In the genomic region with DNA sequence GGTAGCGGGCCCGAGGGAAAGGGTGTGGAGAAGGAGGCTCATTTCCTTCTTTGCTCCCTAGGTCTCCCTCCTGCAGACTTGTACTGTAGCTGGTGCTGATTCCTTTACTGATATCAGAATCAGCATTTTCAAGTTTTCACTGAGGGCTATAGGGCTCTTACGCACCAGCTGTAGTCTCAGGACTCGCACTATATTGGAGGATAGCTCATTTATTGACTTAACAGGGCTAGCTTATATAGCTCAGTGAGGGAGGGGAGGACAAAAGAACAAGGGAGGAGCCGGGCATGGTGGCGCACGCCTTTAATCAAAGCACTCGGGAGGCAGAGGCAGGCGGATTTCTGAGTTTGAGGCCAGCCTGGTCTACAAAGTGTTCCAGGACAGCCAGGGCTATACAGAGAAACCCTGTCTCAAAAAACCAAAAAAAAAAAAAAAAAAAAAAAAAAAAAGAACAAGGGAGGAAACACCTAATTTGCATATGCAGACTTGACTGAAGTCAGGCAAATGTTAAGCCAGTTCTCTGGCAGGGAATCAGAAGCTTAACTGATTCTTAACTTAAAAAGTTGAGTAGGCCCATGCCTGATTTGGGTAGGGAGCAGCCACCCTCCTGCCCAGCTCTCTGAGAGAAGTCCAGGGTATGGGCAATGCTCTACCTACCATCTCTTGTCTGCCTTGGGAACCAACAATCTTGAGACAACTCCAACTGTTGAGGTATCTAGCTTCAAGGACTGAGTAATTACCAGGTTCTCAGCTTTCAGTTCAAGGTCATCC, we compare ENCODE assay signal across 17 mouse cellular contexts. TPM values are rescaled to one million over a fixed set of nuclear protein-coding genes. Genes with fewer than 3 reads are reported as not detected.
DNase-seq lines count a peak whose midpoint lies in the region; ATAC-seq lines count a peak whose summit lies in the region.
"Had no signal": no experiment of that assay in that cellular context is flagged by ENCODE, and none has a peak within 500 bp of the region (broad histone marks: within the 10 kb centered on the region; RNA-seq: fewer than 3 reads in every experiment).

No protein-coding gene starts in this region.

- no peaks in the 10 kb centered on the region for H3K9me3 ChIP-seq in heart, embryonic 10.5 days
- H3K9me3 ChIP-seq: embryonic facial prominence, embryonic 13.5 days; hindbrain, embryonic 12.5 days; limb, embryonic 12.5 days; midbrain, embryonic 13.5 days had no signal

- H3K27ac ChIP-seq in heart, embryonic 10.5 days, result no peak overlapping the region
- H3K27ac ChIP-seq: embryonic facial prominence, embryonic 13.5 days; hindbrain, embryonic 12.5 days; layer of hippocampus, adult 2 months; limb, embryonic 12.5 days; macrophage; midbrain, embryonic 13.5 days had no signal

- no peaks in the 10 kb centered on the region for H3K36me3 ChIP-seq in heart, embryonic 10.5 days
- H3K36me3 ChIP-seq: embryonic facial prominence, embryonic 13.5 days; hindbrain, embryonic 12.5 days; limb, embryonic 12.5 days; midbrain, embryonic 13.5 days had no signal

- H3K4me3 ChIP-seq in heart, embryonic 10.5 days, result no peak overlapping the region
- H3K4me3 ChIP-seq: embryonic facial prominence, embryonic 13.5 days; hindbrain, embryonic 12.5 days; layer of hippocampus, adult 2 months; limb, embryonic 12.5 days; midbrain, embryonic 13.5 days; myocyte had no signal

- H3K27me3 ChIP-seq in heart, embryonic 10.5 days (ENCODE audit: insufficient read depth, poor library complexity, severe bottlenecking), result no peaks in the 10 kb centered on the region
- H3K27me3 ChIP-seq: embryonic facial prominence, embryonic 13.5 days; hindbrain, embryonic 12.5 days; limb, embryonic 12.5 days; midbrain, embryonic 13.5 days had no signal

- ATAC-seq in megakaryocyte-erythroid progenitor cell, adult 5-6 weeks (replicated peaks; ENCODE audit: low FRiP score, low TSS enrichment, poor library complexity, severe bottlenecking), result 0 out of 2 replicates have a peak, but pooled peaks have one; percentile 12
- ATAC-seq: midbrain, embryonic 13.5 days had no signal

- peaks cover 8% of the 10 kb centered on the region for H3K4me1 ChIP-seq in heart, embryonic 10.5 days
- H3K4me1 ChIP-seq: embryonic facial prominence, embryonic 13.5 days; limb, embryonic 12.5 days had no signal

- peak; percentile 21 for DNase-seq in kidney, adult 18-20 months
- no peak for DNase-seq in kidney, postnatal 25 days
- DNase-seq in A20 (ENCODE audit: low read depth, low spot score), result peak; percentile 67
- peak; percentile 17 for DNase-seq in ES-CJ7 (ENCODE audit: low read depth, low spot score)
- DNase-seq in gastrocnemius, postnatal 14 days, result no peak
- DNase-seq in cerebellum, adult 9-10 months, result no peak
- DNase-seq in heart, embryonic 10.5 days (ENCODE audit: low spot score), result no peak
- DNase-seq: cerebellum, adult 18-20 months; lung, adult 18-20 months had no signal

- intact Hi-C loops in gastrocnemius, postnatal 14 days (cut with DNase I; ENCODE audit: low total_unique reads), result no loop called here

- WGBS in heart, embryonic 10.5 days, result 90% methylated on average over 9 of the region's 9 CpGs

RNA-seq across cellular contexts. Expression of a gene that starts 1.5 kb away (rescaled TPM):
- total RNA-seq in megakaryocyte-erythroid progenitor cell, adult 5-6 weeks (2014; fragmentation: Nextera tagmentation), result 15.2 and 18.7 TPM in 2 replicates
- 34.5 and 49.2 TPM in 2 replicates for total RNA-seq in megakaryocyte-erythroid progenitor cell, adult 5-6 weeks (2017)
- total RNA-seq in gastrocnemius, postnatal 14 days (2021), result 1 to 10 TPM; 1.6 to 2.2 TPM
- 7.4 and 8.7 TPM in 2 replicates for polyA plus RNA-seq in heart, embryonic 10.5 days (2016; fragmentation: Nextera tagmentation; extraction: Ambion mirVana)

RNA-seq across cellular contexts. Expression of a gene that starts 9.9 kb away (rescaled TPM):
- total RNA-seq in megakaryocyte-erythroid progenitor cell, adult 5-6 weeks (2014; fragmentation: Nextera tagmentation), result 12.5 and 18.0 TPM in 2 replicates
- 3.0 and 61.5 TPM in 2 replicates for total RNA-seq in megakaryocyte-erythroid progenitor cell, adult 5-6 weeks (2017)
- 10 to 100 TPM; 10.7 to 12.5 TPM for total RNA-seq in gastrocnemius, postnatal 14 days (2021)
- polyA plus RNA-seq in heart, embryonic 10.5 days (2016; fragmentation: Nextera tagmentation; extraction: Ambion mirVana), result 6.4 and 10.6 TPM in 2 replicates
- total RNA-seq: layer of hippocampus, adult 2 months had no signal
- polyA plus RNA-seq: myocyte had no signal

RNA-seq across cellular contexts. Expression of a gene that starts 27.4 kb away (rescaled TPM):
- total RNA-seq in megakaryocyte-erythroid progenitor cell, adult 5-6 weeks (2014; fragmentation: Nextera tagmentation), result 7.1 and 7.8 TPM in 2 replicates
- total RNA-seq in megakaryocyte-erythroid progenitor cell, adult 5-6 weeks (2017), result 1.4 and 8.0 TPM in 2 replicates
- 1 to 10 TPM; 4.3 to 5.3 TPM for total RNA-seq in gastrocnemius, postnatal 14 days (2021)
- polyA plus RNA-seq in heart, embryonic 10.5 days (2016; fragmentation: Nextera tagmentation; extraction: Ambion mirVana), result 0.70 and 0.87 TPM in 2 replicates

RNA-seq across cellular contexts. Expression of a gene that starts 33.5 kb away (rescaled TPM):
- 21.8 and 27.8 TPM in 2 replicates for total RNA-seq in megakaryocyte-erythroid progenitor cell, adult 5-6 weeks (2014; fragmentation: Nextera tagmentation)
- 48.2 and 58.4 TPM in 2 replicates for total RNA-seq in megakaryocyte-erythroid progenitor cell, adult 5-6 weeks (2017)
- 10 to 100 TPM; 21.8 to 22.0 TPM for total RNA-seq in gastrocnemius, postnatal 14 days (2021)
- polyA plus RNA-seq in heart, embryonic 10.5 days (2016; fragmentation: Nextera tagmentation; extraction: Ambion mirVana), result 21.3 and 26.0 TPM in 2 replicates
- polyA plus RNA-seq: myocyte had no signal

RNA-seq across cellular contexts. Expression of a gene that starts 43.9 kb away (rescaled TPM):
- 2.9 TPM in 1 of 2 replicates, not detected in the other for total RNA-seq in megakaryocyte-erythroid progenitor cell, adult 5-6 weeks (2014; fragmentation: Nextera tagmentation)
- 96.6 TPM in 1 of 2 replicates, not detected in the other for total RNA-seq in megakaryocyte-erythroid progenitor cell, adult 5-6 weeks (2017)
- total RNA-seq in gastrocnemius, postnatal 14 days (2021), result 1 to 10 TPM; 1.8 to 4.3 TPM
- polyA plus RNA-seq in heart, embryonic 10.5 days (2016; fragmentation: Nextera tagmentation; extraction: Ambion mirVana), result 1.9 and 2.5 TPM in 2 replicates
- total RNA-seq: layer of hippocampus, adult 2 months had no signal
- polyA plus RNA-seq: macrophage; midbrain, embryonic 13.5 days; myocyte had no signal

Comparison
In these comparisons a context has a peak if more than half of its experiments do, and no peak if none do; other contexts are left out.
1. DNase-seq: peak in kidney, adult 18-20 months (single experiment), A20 (single experiment) and ES-CJ7 (single experiment); none in kidney, postnatal 25 days (0 of 2), gastrocnemius, postnatal 14 days (single experiment), cerebellum, adult 9-10 months (single experiment) and heart, embryonic 10.5 days (single experiment).
2. RNA of a gene that starts 1.5 kb away (total RNA-seq): 15.2 to 49.2 TPM in megakaryocyte-erythroid progenitor cell, adult 5-6 weeks; 1.6 to 2.2 TPM in gastrocnemius, postnatal 14 days; every median in the first group is over 4 times any median in the second.